Mouse (Mus musculus) liver, adult 2 months (tissue): ENCODE measurements around the gene Sytl1.

Source experiments
- CTCF ChIP-seq: fragments of 200-500 bp; IDR thresholded peaks from 2 replicates; pipeline ENCODE4 v1.5.1; 2011; ENCODE audit warnings: low read depth, low read length, control low read depth
- POLR2A ChIP-seq: fragments of 200-500 bp; IDR thresholded peaks from 2 replicates; pipeline ENCODE4 v1.6.1; 2011; ENCODE audit warnings: low read length, control low read depth; ENCODE audit not compliant: insufficient read depth; ENCODE audit errors: extremely low read depth

GRCm38 (mm10) chr4:133242710-133243109 lies 20.2 kb downstream of the Sytl1 start:
- no peak for TF ChIP-seq CTCF
- TF ChIP-seq POLR2A: no peak
